Comparison of ENCODE assay signal across 7 mouse cellular contexts in genomic region chr5:25010438-25010892, GRCm38 (mm10).
DNase-seq lines count a peak whose midpoint lies in the region; ATAC-seq lines count a peak whose summit lies in the region.

No protein-coding gene starts in this region.

- peaks cover 34% of the 10 kb centered on the region for H3K27me3 ChIP-seq in embryonic facial prominence, embryonic 10.5 days (replicated peaks; ENCODE audit: low read depth, poor library complexity, severe bottlenecking)
- 0 out of 2 replicates have a peak, but pooled peaks cover 8% of the 10 kb centered on the region for H3K27me3 ChIP-seq in midbrain, embryonic 12.5 days

- H3K4me2 ChIP-seq in midbrain, embryonic 12.5 days (replicated peaks) = peak overlapping the region; percentile 40

- H3K9me3 ChIP-seq in embryonic facial prominence, embryonic 10.5 days = no peaks in the 10 kb centered on the region
- H3K9me3 ChIP-seq in midbrain, embryonic 12.5 days = no peaks in the 10 kb centered on the region

- intact Hi-C loops in left cerebral cortex, postnatal 4 days (cut with DNase I) = loop anchor here (5.0 kb wide), 2 partner anchors 87 to 338 kb away; no protein-coding TSS in a partner anchor

- no peaks in the 10 kb centered on the region for H3K36me3 ChIP-seq in embryonic facial prominence, embryonic 10.5 days (replicated peaks)
- no peaks in the 10 kb centered on the region for H3K36me3 ChIP-seq in midbrain, embryonic 12.5 days

- no peak overlapping the region for H3K9ac ChIP-seq in midbrain, embryonic 12.5 days (replicated peaks)

- ATAC-seq in midbrain, embryonic 12.5 days (ENCODE audit: low FRiP score, low read depth) = peak; percentile 57

- peaks cover 31% of the 10 kb centered on the region for H3K4me1 ChIP-seq in embryonic facial prominence, embryonic 10.5 days
- H3K4me1 ChIP-seq in midbrain, embryonic 12.5 days = peaks cover 20% of the 10 kb centered on the region

- 3% methylated on average over 9 of the region's 9 CpGs for WGBS in embryonic facial prominence, embryonic 10.5 days
- 3% methylated on average over 9 of the region's 9 CpGs for WGBS in midbrain, embryonic 12.5 days

- peak; percentile 94 for DNase-seq in adrenal gland, postnatal 10 days
- DNase-seq in embryonic facial prominence, embryonic 10.5 days (ENCODE audit: low spot score) = peak; percentile 90
- DNase-seq in heart, adult 11 months = peak; percentile 99
- peak; percentile 60 for DNase-seq in kidney, adult 11 months
- DNase-seq in left cerebral cortex, postnatal 4 days = peak; percentile 93
- peak; percentile 83 for DNase-seq in skeletal muscle tissue, adult 2 months (ENCODE audit: low read depth, low spot score)

- H3K4me3 ChIP-seq in embryonic facial prominence, embryonic 10.5 days = peak overlapping the region; percentile 38; the same call in 1 of the 2 replicates
- no peak overlapping the region for H3K4me3 ChIP-seq in midbrain, embryonic 12.5 days

- H3K27ac ChIP-seq in embryonic facial prominence, embryonic 10.5 days (replicated peaks) = no peak overlapping the region
- H3K27ac ChIP-seq in midbrain, embryonic 12.5 days (replicated peaks) = no peak overlapping the region
